Mouse (Mus musculus): ENCODE measurements around the gene Ache. TPM values are rescaled to one million over a fixed set of nuclear protein-coding genes. Genes with fewer than 3 reads are reported as not detected.

Gene Ache
- total and polyA plus RNA-seq, 3 experiments: 0.13 to 0.23 TPM; not detected in 1

GRCm38 (mm10) chr5:137330910-137331309 lies 43.6 kb downstream of the Ache start:
- peak; percentile 49 for DNase-seq (ENCODE audit: extremely low read depth)
- no peak overlapping the region for H3K27ac ChIP-seq (ENCODE audit: insufficient read depth, low read depth)
- H3K9ac ChIP-seq (ENCODE audit: insufficient read depth, low read depth): no peak overlapping the region
- in situ Hi-C loops (cut with MboI; ENCODE audit: low pct_ligation_motif_present, low pct_unique_long_range_greater_than_20kb, low sequenced_read_pairs): loop anchor here (10.0 kb wide), 1 partner anchor 154 kb away; no protein-coding TSS in a partner anchor
- no peak overlapping the region for H3K4me3 ChIP-seq (replicated peaks in 1 of 3; ENCODE audit: low read depth in 2 of 3, low read length in 2 of 3, poor library complexity in 1 of 3)
- no peaks in the 10 kb centered on the region for H3K79me2 ChIP-seq (replicated peaks; ENCODE audit: control insufficient read depth, extremely low read depth, insufficient read depth, poor library complexity, severe bottlenecking)
- peaks cover 11% of the 10 kb centered on the region for H3K27me3 ChIP-seq (replicated peaks)
- H3K36me3 ChIP-seq (replicated peaks in 1 of 2; ENCODE audit: control insufficient read depth in 1 of 2, insufficient read depth in 1 of 2, low read length in 1 of 2): peaks cover 2 to 43% of the 10 kb centered on the region in 2 experiments
- H3K9me3 ChIP-seq (replicated peaks; ENCODE audit: low read length): no peaks in the 10 kb centered on the region
- dilution Hi-C loops (cut with MboI; ENCODE audit: extremely low pct_ligation_motif_present, extremely low pct_unique_long_range_greater_than_20kb, low sequenced_read_pairs): no loop called here
- TF ChIP-seq IRF4 (IDR thresholded peaks at IDR 0.05; ENCODE audit: low read depth, low read length): peak; percentile 71
- TF ChIP-seq EP300 (IDR thresholded peaks at IDR 0.05; ENCODE audit: low read length): peak; percentile 66
- no peak for TF ChIP-seq ELF1 (IDR thresholded peaks at IDR 0.05; ENCODE audit: low read depth, low read length)
- TF ChIP-seq BHLHE40 (IDR thresholded peaks at IDR 0.05; ENCODE audit: low read depth, low read length): 0 out of 2 replicates have a peak, but pooled peaks have one; percentile 11
- TF ChIP-seq MXI1 (IDR thresholded peaks at IDR 0.05; ENCODE audit: low read depth, low read length): no peak
- no peak for TF ChIP-seq KAT2A (IDR thresholded peaks at IDR 0.05; ENCODE audit: insufficient replicate concordance, low read length)
- no peak overlapping the region for H3K4me2 ChIP-seq (ENCODE audit: insufficient read depth, low read depth, poor library complexity, severe bottlenecking)
- H3K4me1 ChIP-seq (ENCODE audit: control insufficient read depth in 1 of 2, insufficient read depth in 2 of 2): peaks cover 14 to 35% of the 10 kb centered on the region in 2 experiments

- Histone ChIP-seq H3K79me2 (replicated peaks; ENCODE audit: control insufficient read depth, extremely low read depth, insufficient read depth, poor library complexity, severe bottlenecking) (no peaks in the 10 kb centered on the region), H3K27ac (ENCODE audit: insufficient read depth, low read depth) (no peak overlapping the region), H3K27me3 (replicated peaks) (peaks cover 28% of the 10 kb centered on the region), H3K9me3 (replicated peaks; ENCODE audit: low read length) (no peaks in the 10 kb centered on the region), H3K4me3 (replicated peaks in 1 of 3; ENCODE audit: low read depth in 2 of 3, low read length in 2 of 3, poor library complexity in 1 of 3) (peak overlapping the region; percentile 71 to 75 (median 74)), H3K4me2 (ENCODE audit: insufficient read depth, low read depth, poor library complexity, severe bottlenecking) (peak overlapping the region; percentile 68), H3K4me1 (ENCODE audit: control insufficient read depth in 1 of 2, insufficient read depth in 2 of 2) (peaks cover 14 to 34% of the 10 kb centered on the region in 2 experiments), H3K9ac (ENCODE audit: insufficient read depth, low read depth) (peak overlapping the region; percentile 81), H3K36me3 (replicated peaks in 1 of 2; ENCODE audit: control insufficient read depth in 1 of 2, insufficient read depth in 1 of 2, low read length in 1 of 2) (peaks cover 2 to 25% of the 10 kb centered on the region in 2 experiments)
- dilution Hi-C loops (cut with MboI; ENCODE audit: extremely low pct_ligation_motif_present, extremely low pct_unique_long_range_greater_than_20kb, low sequenced_read_pairs) (no loop called here), in situ Hi-C loops (cut with MboI; ENCODE audit: low pct_ligation_motif_present, low pct_unique_long_range_greater_than_20kb, low sequenced_read_pairs) (loop anchor here (10.0 kb wide), 1 partner anchor 152 kb away; no protein-coding TSS in a partner anchor)
- no peak for TF ChIP-seq MAFK (IDR thresholded peaks at IDR 0.05; ENCODE audit: insufficient replicate concordance, low read length)
- TF ChIP-seq NELFE (IDR thresholded peaks at IDR 0.05; ENCODE audit: low read depth, low read length): 0 out of 2 replicates have a peak, but pooled peaks have one; percentile 25
- DNase-seq (ENCODE audit: extremely low read depth): no peak
Measured at GRCm38 (mm10) chr5:137332857-137333511, 45.7 kb downstream of the Ache start.

- peak within 1 kb of the TSS; percentile 71 to 75 (median 74) for H3K4me3 ChIP-seq (replicated peaks in 1 of 3; ENCODE audit: low read depth in 2 of 3, low read length in 2 of 3, poor library complexity in 1 of 3)
- H3K4me1 ChIP-seq (ENCODE audit: control insufficient read depth in 1 of 2, insufficient read depth in 2 of 2): peaks cover 14 to 31% of the 10 kb centered on the region in 2 experiments
- H3K27me3 ChIP-seq (replicated peaks): peaks cover 28% of the 10 kb centered on the region
- H3K27ac ChIP-seq (ENCODE audit: insufficient read depth, low read depth): no peak within 1 kb of the TSS
- H3K9me3 ChIP-seq (replicated peaks; ENCODE audit: low read length): no peaks in the 10 kb centered on the region
- peak within 1 kb of the TSS; percentile 68 for H3K4me2 ChIP-seq (ENCODE audit: insufficient read depth, low read depth, poor library complexity, severe bottlenecking)
- dilution Hi-C loops (cut with MboI; ENCODE audit: extremely low pct_ligation_motif_present, extremely low pct_unique_long_range_greater_than_20kb, low sequenced_read_pairs): no loop called here
- peak; percentile 93 for DNase-seq (ENCODE audit: extremely low read depth)
- in situ Hi-C loops (cut with MboI; ENCODE audit: low pct_ligation_motif_present, low pct_unique_long_range_greater_than_20kb, low sequenced_read_pairs): loop anchor here (10.0 kb wide), 1 partner anchor 151 kb away; no protein-coding TSS in a partner anchor
- peaks cover 2 to 19% of the 10 kb centered on the region in 2 experiments for H3K36me3 ChIP-seq (replicated peaks in 1 of 2; ENCODE audit: control insufficient read depth in 1 of 2, insufficient read depth in 1 of 2, low read length in 1 of 2)
- peak within 1 kb of the TSS; percentile 81 for H3K9ac ChIP-seq (ENCODE audit: insufficient read depth, low read depth)
- no peaks in the 10 kb centered on the region for H3K79me2 ChIP-seq (replicated peaks; ENCODE audit: control insufficient read depth, extremely low read depth, insufficient read depth, poor library complexity, severe bottlenecking)
- TF ChIP-seq SMC3 (IDR thresholded peaks at IDR 0.05; ENCODE audit: low read depth, low read length): peak; percentile 60
- peak; percentile 31 to 74; a peak in 2 of 4 replicates for TF ChIP-seq CTCF (conservative IDR thresholded peaks at IDR 0.05 in 1 of 2, IDR thresholded peaks at IDR 0.05 in 1 of 2; ENCODE audit: low read depth in 2 of 2, low read length in 2 of 2)
- no peak for TF ChIP-seq USF1 (IDR thresholded peaks at IDR 0.05; ENCODE audit: low read depth, low read length)
- no peak for TF ChIP-seq MAFK (IDR thresholded peaks at IDR 0.05; ENCODE audit: insufficient replicate concordance, low read length)
- peak; percentile 74 for TF ChIP-seq BHLHE40 (IDR thresholded peaks at IDR 0.05; ENCODE audit: low read depth, low read length)
- TF ChIP-seq MAX (IDR thresholded peaks at IDR 0.05; ENCODE audit: low read length): peak; percentile 93
- no peak for TF ChIP-seq NRF1 (IDR thresholded peaks at IDR 0.05; ENCODE audit: low read depth, low read length)
- TF ChIP-seq GABPA (IDR thresholded peaks at IDR 0.05; ENCODE audit: insufficient replicate concordance, low read depth, low read length): no peak
- TF ChIP-seq TCF12 (IDR thresholded peaks at IDR 0.05; ENCODE audit: low read depth, low read length): 0 out of 2 replicates have a peak, but pooled peaks have one; percentile 43
- TF ChIP-seq SIN3A (IDR thresholded peaks at IDR 0.05; ENCODE audit: low read length): peak; percentile 84
- TF ChIP-seq EP300 (IDR thresholded peaks at IDR 0.05; ENCODE audit: low read length): no peak
- TF ChIP-seq ZC3H11A (IDR thresholded peaks at IDR 0.05; ENCODE audit: low read depth, low read length): no peak
- TF ChIP-seq JUND (conservative IDR thresholded peaks at IDR 0.05; ENCODE audit: low read depth, low read length): no peak
- TF ChIP-seq RCOR1 (conservative IDR thresholded peaks at IDR 0.05; ENCODE audit: low read depth, low read length): 0 out of 2 replicates have a peak, but pooled peaks have one; percentile 14
- no peak for TF ChIP-seq ZKSCAN1 (IDR thresholded peaks at IDR 0.05; ENCODE audit: borderline replicate concordance, low read depth, low read length)
- TF ChIP-seq UBTF (IDR thresholded peaks at IDR 0.05; ENCODE audit: low read depth, low read length): no peak
- no peak for TF ChIP-seq USF2 (conservative IDR thresholded peaks at IDR 0.05; ENCODE audit: low read depth, low read length)
Measured at GRCm38 (mm10) chr5:137333512-137334174, 46.3 kb downstream of the Ache start, which contains the start of gene Slc12a9. Slc12a9 (minus strand) TSS chr5:137333597.

All from CH12.LX (cell line).